Mouse (Mus musculus): ENCODE measurements around the gene Ntrk1.

DNA sequence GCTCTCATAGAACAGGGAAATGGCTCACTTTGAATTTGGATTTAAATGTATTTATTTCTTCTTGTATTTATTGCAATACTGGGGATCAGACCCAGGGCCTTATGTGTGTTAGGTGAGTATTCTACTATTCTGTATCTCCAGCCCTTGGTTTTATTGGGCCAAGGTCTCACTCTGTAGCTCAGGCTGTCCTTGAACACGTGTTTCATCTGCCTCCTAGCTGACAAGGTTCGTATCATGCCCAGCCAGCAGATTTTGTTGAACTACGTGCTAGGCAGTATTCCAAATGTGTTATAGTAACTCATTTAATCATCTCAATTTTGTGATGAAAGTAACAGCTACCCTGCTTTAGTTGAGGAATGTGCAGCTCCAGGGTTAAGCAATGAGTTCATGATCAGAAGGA is 52.9 kb downstream of the Ntrk1 start:
- TF ChIP-seq CTCF (IDR thresholded peaks at IDR 0.05; ENCODE audit: extremely low read depth, insufficient read depth, low read length): no peak
- no peak for TF ChIP-seq POLR2A (IDR thresholded peaks at IDR 0.05; ENCODE audit: extremely low read depth, insufficient read depth, low read length)
